Mouse (Mus musculus): ENCODE measurements around the gene Pld4. TPM values are rescaled to one million over a fixed set of nuclear protein-coding genes. Genes with fewer than 3 reads are reported as not detected.

Pld4 gene
- total and polyA plus RNA-seq, 3 experiments: 10.1 to 28.0 (median 13.0) TPM

DNA sequence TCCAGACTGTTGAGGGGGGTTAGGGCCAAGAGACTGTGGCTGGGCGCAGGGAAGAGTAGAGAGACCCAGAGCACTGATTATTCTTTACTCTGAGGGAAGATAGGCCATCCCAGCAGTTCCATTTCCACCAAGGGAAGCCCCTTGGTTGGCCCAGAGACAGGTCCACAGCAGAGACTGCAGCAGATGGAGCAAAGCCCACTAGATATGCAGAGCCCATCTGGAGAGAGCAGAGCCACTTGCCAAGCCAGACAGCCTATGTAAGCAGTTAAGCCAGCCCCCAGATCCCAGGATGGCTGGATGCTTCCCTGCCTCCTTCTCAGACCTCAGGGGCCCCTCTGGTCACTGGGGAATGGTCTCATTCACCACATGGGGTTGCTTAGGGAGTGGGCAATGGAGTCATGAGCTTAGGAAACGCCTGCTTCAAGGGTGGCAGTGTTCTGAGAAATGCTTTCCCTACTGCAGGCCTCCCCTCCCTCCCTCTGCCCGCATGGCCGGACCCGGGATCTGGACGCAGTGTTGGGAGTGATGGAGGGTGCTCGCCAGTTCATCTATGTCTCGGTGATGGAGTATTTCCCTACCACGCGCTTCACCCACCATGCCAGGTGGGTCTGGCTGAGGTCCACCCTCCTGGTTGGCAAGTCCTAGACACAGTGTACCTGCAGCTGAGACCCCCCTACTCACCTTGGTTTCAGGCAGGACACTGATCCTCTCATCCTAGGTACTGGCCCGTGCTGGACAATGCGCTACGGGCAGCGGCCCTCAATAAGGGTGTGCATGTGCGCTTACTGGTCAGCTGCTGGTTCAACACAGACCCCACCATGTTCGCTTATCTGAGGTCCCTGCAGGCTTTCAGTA is 6.8 kb downstream of the Pld4 start:
- no peak for DNase-seq

GRCm38 (mm10) chr12:112768166-112768565 is 7.7 kb downstream of the Pld4 start:
- no peak for DNase-seq

GRCm38 (mm10) chr12:112769031-112769430 is 8.6 kb downstream of the Pld4 start:
- no peak for DNase-seq

DNA sequence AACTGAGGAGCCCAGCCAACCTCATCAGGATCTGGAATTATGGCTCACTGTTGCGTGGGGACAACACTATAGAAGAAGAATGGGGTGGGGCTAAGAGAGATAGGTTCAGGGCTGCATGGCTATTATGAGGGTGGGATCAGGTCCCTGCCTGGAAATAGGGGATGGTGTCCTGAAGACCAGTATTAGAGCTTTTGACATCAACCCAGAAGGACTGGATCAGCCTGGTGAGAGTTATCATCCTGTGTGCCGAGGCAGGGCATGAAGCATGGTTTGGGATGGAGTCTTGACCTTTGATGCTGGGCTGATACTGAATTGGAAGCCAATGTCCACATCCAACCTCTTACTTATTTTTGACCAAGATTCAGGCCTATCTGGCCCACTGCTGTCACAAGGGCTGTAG is 9.3 kb downstream of the Pld4 start:
- DNase-seq: no peak

DNA sequence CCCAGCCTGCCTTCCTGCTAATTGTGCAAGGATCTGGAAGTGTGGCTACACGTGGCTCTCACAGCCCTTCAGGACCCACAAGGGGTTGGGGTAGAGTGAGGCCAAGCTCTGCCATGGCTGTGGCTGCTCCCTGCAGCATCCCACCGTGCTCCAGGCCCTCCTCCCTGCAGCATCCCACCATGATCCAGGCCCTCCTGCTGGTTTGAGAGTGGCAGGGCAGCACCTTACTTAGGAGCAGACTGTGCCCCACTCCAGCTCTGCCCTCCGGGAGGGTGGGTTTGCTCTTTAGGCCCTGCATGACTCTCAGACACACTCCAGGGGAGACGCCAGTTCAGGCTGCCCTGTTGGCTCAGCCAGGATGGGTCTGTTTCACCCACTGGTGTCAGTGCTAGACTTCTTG is 9.9 kb downstream of the Pld4 start:
- no peak for DNase-seq

- no peak for DNase-seq
Measured at GRCm38 (mm10) chr12:112772306-112772705, 11.9 kb downstream of the Pld4 start.

DNA sequence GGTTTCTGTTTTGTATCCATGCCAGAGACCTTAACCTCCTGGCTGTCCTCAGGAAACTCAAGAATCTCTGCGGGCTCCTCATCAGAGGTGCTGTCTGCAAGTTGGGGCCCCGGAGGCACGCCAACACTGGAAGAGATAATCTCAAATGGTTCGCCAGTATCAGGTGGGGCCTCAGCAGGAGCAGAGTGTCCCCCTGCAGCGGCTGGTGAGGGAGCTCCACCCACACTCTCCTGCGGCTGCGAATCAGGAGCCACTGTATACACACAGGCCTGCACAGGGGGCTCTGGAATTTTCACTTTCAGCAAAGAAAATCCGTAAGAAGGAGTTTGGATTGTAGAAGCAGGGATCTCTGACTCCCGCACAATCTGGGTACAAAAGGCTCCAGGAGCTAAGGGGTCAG is 12.9 kb downstream of the Pld4 start:
- DNase-seq: no peak

DNA sequence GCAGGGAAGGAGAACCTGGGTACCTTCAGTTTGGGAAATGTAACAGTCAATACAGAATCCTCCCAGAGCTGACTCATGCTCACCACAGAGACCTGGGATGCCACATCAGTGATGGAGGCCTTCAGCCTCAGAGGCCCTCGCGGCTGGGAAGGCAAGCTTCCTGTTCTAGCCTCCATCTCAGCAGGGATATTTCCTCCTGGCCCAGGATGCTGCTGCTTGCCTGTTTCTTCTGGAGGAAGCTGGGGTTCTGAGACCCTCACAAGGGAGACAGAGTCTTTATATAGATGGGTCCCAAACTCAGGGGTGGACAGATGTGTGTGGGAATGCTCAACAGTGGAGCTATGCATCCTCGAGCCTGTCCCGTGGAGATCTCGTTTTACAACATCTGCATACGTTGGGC is 13.6 kb downstream of the Pld4 start:
- DNase-seq: no peak

DNA sequence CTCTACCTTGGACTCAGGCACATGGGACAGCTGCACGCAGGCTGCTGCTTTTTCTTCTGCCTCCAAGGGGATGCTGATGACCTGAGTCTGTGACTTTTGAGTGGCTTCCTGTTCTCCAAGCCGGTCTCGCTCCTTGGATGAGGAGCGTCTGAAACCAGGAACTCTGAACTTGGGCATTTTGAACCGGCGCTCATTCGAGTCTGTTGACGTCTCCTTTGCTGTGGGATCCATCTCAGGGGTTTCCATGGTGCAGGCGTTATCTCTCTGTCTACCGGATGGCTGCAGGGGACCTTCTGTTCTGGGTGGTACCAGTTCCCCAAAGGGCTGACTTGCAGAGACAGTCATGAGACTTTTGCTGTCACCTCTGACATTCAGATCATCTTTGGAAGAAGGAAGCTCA is 14.0 kb downstream of the Pld4 start:
- no peak for DNase-seq

GRCm38 (mm10) chr12:112791026-112791425 is 30.6 kb downstream of the Pld4 start:
- DNase-seq: no peak

GRCm38 (mm10) chr12:112793601-112794355 is 33.3 kb downstream of the Pld4 start:
- peak; percentile 74 for DNase-seq

DNA sequence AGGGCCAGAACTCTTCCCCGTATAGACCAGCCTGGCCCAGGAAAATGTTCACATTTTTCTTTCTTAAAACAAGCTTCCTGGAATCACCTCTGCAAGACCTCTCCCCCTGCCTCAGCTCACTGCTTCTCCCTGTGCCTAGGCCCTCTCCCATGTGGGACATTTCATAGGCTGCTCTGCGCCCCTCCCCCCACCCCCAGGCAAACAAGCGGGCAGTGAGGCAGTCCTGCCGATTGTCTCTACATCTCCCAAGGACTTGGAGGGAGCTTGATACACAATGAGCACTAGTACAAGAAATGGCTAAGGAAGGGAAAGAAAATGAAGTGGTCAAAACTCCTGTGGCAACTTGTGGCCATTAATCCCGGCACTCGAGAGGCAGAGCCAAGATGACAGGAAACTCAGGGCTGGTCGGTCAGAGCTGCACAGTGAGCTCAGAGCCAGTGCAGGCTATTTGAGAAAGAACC is 33.9 kb downstream of the Pld4 start:
- no peak for DNase-seq

GRCm38 (mm10) chr12:112794998-112795397 is 34.5 kb downstream of the Pld4 start:
- DNase-seq: no peak

- DNase-seq: no peak
Measured at GRCm38 (mm10) chr12:112795466-112796104, 35.1 kb downstream of the Pld4 start.

DNA sequence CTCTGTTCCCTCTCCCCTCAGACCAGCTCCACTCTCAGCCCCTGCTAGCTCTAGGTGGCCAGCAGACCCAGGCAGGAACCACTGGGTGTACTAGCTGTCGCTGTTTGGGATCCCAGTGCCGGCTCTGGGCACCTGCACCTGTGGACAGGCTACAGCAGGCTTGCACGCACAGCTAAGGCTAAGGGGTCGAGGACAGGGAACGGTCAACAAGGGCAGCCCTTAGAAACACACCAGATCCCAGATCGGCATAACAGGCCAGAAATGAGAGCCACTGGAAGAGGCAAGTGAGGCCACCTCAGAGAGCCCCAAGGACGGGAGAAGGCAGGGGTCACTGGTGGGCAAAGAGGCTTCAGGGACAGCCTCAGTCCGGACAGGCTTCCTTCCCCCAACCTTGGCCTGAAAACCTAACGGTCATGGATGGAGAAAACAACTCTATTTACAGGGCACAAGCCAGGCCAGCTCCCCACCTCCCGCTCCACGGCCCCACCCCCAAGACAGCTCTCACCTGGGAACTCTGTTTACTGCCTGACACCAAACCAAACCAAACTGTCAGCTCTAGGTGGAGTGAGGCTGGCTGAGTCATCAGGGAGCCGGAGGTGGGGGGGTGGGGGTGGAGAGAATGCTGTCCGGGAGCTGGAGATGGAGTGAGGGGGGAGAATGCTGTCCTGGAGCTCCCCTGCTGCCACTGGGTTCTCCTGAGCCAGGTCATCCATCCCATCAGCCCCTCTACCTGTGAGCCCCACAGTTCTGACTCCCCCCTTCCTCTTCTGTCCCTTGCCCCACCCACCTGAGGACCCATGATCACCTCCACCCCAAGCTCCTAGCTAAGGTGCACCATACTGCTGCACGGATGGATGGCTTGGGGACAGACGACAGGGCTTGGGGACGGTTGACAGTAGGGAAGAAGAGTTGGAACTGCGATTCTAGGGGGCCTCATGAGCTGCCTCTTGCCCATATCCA is 36.4 kb downstream of the Pld4 start:
- DNase-seq: no peak

DNA sequence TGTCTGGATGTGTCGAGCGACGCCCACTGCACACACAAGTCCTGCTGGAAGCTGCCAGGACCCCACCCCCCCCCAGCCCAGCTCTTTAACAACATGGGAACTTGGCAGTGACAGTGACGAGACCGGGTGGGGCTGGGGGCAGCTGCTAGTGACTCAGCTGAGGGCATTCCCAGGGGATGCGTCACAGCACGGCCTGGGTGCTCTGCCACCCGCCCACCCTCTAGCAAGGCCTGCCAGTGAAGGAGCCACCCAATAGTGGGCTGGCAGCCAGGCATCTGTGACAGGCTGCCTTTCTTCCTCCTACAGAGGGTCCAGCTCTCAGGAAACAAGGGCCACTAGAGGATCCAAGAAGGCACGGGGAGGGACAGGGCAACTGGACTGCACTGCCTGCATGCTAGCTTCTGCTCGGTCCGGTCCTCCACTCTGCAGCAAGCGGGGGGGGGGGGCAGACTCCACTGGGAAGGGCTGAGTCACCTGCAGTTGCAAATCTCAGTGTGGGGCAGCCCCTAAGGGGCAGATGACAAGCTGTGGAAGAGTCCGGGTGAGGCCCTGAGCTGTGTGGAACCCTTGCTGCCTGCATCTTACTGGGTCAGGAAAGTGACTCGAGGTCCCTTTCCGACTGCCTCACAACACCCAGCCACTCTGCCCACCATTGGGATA is 37.3 kb downstream of the Pld4 start:
- DNase-seq: peak; percentile 89

DNA sequence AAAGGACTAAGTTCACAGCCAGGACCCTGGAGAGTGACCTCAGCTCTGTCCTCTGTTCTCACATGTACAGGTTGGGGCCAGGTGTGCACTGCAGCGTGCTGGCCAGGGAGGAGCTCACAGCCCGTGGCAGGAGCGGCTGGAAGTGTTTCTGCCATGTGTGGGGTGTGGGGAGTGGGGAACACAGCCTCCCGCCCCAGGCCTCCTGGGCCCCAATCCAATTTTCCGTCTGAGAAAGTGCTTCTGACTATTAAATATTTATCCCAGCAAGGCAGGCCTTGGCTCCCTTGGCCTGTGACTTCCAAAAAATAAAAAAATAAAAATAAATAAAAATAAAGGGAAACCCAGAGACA is 37.9 kb downstream of the Pld4 start:
- DNase-seq: no peak

DNA sequence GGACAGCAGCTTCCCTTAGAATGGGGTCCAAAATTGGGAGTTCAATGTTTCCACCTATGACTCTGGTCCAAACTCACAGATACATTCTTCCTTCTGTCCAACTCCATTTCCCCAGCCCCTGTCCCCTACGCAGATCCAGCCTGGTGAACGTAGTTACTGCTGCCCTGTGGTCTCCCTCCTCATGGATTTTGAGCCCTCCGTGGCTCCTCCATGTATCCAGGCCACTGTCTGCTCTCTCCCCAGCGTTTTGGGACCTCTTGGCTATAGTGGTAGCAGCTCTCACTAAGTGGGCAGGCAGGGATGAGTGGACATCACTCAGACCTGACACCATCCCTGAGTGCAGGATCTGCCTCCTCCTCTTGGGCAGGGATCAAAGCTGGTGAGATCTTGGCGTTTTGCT is 38.3 kb downstream of the Pld4 start:
- DNase-seq: no peak

DNA sequence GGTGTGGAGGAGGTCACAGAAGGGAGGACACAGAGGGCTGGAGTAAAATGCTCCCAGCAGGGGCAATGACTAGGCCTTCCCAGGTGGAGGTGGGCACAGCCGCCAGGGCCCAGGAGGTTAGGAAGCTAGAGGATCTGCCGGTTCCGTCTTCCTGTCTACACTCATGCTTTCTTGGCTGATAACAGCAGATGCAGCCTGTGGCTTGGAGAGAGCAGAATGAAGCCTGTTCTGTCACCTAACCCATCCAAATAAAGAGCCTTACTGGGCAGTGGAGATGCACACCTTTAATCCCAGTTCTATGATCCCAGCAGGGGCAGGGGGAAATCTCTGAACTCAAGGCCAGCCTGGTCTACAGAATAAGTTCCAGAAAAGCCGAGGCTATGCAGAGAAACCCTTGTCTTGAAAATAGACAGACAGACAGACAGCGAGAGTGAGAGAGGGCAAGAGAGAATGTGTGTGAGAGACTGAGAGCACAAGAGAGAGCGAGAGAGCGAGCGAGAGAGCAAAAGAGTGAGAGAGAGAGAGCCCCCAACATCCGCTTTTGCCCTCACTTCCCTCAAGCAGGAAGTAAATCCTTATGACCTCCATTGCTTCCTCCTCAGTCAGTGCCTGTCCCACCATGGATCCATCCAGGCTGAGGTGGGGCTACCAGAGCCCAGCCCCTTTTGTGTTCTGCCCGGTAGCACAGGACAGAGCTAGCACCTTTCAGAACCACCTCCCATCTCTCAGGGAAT is 38.9 kb downstream of the Pld4 start:
- no peak for DNase-seq

DNA sequence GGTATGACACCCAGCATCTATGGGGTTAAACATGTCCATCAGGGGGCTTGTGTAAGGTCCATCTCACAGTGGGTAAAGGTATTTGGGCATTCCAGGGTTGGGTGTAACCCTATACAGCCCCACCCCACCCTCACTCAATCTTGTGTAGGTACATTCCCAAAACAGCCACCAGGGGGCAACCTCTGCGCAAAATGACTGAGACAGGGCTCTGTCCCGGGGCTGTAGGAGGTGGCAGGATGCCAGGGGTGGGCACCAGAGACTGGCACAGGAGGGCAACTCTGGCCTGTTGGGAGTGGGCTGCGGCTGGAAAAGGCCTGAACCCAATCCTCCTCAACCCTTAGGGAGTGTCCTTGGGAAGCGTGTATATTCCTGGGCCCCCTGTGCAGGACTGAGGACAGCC is 40.0 kb downstream of the Pld4 start:
- DNase-seq: peak; percentile 62

Data from adrenal gland, adult 2 months (tissue).